Mouse (Mus musculus) spleen, adult 2 months (tissue): ENCODE results near the gene R3hdm2. TPM values are rescaled to one million over a fixed set of nuclear protein-coding genes. Genes with fewer than 3 reads are reported as not detected.

Experiments used
- DNase-seq, 2 experiments: peaks; one replicate each; pipeline versions ENCODE4 v3.0.0 to v3.0.0-alpha.2; 2012 to 2021; ENCODE audit warnings: low spot score in 2 of 2, low read depth in 1 of 2
- H3K27ac ChIP-seq: fragments of 200-500 bp; 2 replicates; pipeline ENCODE4 v1.5.1; 2012; ENCODE audit warnings: low read length, inconsistent platforms; ENCODE audit not compliant: insufficient read depth
- H3K27me3 ChIP-seq: fragments of 200-500 bp; 2 replicates; pipeline ENCODE4 v1.6.1; 2012; ENCODE audit warnings: mild to moderate bottlenecking, moderate library complexity, low read length, inconsistent platforms; ENCODE audit not compliant: control insufficient read depth, insufficient read depth
- H3K36me3 ChIP-seq: fragments of 200-500 bp; 2 replicates; pipeline ENCODE4 v1.6.1; 2012; ENCODE audit warnings: mild to moderate bottlenecking, low read length, inconsistent platforms; ENCODE audit not compliant: control insufficient read depth, insufficient read depth
- H3K4me1 ChIP-seq: fragments of 200-500 bp; 2 replicates; pipeline ENCODE4 v1.6.1; 2011; ENCODE audit warnings: inconsistent platforms; ENCODE audit not compliant: control insufficient read depth, insufficient read depth, insufficient read length
- H3K4me3 ChIP-seq: fragments of 200-500 bp; 2 replicates; pipeline ENCODE4 v1.5.1; 2011; ENCODE audit warnings: mild to moderate bottlenecking, inconsistent platforms; ENCODE audit not compliant: insufficient read depth, insufficient read length; ENCODE audit errors: extremely low read depth
- CTCF ChIP-seq: fragments of 200-500 bp; IDR thresholded peaks from 2 replicates; pipeline ENCODE4 v1.5.1; 2011; ENCODE audit warnings: mild to moderate bottlenecking, inconsistent platforms; ENCODE audit not compliant: insufficient read depth, insufficient read length, insufficient replicate concordance; ENCODE audit errors: extremely low read depth
- POLR2A ChIP-seq: fragments of 200-500 bp; IDR thresholded peaks from 2 replicates; pipeline ENCODE4 v1.6.1; 2011; ENCODE audit warnings: low read depth, low read length, inconsistent platforms
- WGBS: fragments of 180-500 bp; shearing (Covaris S2); methylation state at CpG from one replicate; pipeline ENCODE4 v1.1.7; 2018; 5-methylcytosine and 5-hydroxymethylcytosine counted together
- polyA plus RNA-seq: library from polyadenylated mRNA; depleted of rRNA; stranded (reverse); fragments of >200 nt; gene quantifications from 2 replicates; pipeline ENCODE4 v1.2.3, GENCODE M21; 2012

The R3hdm2 gene
- polyA plus RNA-seq, 1 experiment: 67.6 TPM

DNA sequence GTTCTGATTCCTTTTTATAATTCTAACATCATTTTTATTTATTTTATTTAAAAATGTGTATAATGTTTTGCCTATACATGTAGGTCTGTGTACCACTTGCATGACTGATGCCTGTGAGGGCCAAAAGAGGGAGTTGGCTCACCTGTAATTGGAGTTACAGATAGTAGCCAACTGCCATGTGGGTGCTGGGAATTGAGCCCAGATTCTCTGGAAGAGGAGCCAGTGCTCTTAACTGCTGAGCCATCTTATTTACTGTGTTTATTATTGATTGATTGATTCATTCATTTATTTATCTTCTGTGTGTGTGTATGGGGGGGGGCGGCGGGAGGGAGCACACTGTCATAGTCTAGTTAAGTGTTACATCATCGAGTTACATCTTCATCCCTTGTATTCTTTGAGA lies 24.6 kb downstream of the R3hdm2 start:
- no peak overlapping the region for H3K4me3 ChIP-seq
- no peaks in the 10 kb centered on the region for H3K27me3 ChIP-seq
- peaks cover 14% of the 10 kb centered on the region for H3K36me3 ChIP-seq
- no peak overlapping the region for H3K27ac ChIP-seq
- TF ChIP-seq POLR2A: no peak
- TF ChIP-seq CTCF: no peak
- no peak for DNase-seq
- H3K4me1 ChIP-seq: no peaks in the 10 kb centered on the region
- 98% methylated on average over 3 of the region's 3 CpGs for WGBS

GRCm38 (mm10) chr10:127407391-127407790 lies 27.3 kb downstream of the R3hdm2 start:
- no peaks in the 10 kb centered on the region for H3K4me1 ChIP-seq
- no peak for DNase-seq
- no peaks in the 10 kb centered on the region for H3K27me3 ChIP-seq
- H3K36me3 ChIP-seq: peaks cover 7% of the 10 kb centered on the region
- H3K4me3 ChIP-seq: no peak overlapping the region
- H3K27ac ChIP-seq: no peak overlapping the region
- 67% methylated on average over 4 of the region's 4 CpGs for WGBS
- TF ChIP-seq CTCF: no peak
- no peak for TF ChIP-seq POLR2A

DNA sequence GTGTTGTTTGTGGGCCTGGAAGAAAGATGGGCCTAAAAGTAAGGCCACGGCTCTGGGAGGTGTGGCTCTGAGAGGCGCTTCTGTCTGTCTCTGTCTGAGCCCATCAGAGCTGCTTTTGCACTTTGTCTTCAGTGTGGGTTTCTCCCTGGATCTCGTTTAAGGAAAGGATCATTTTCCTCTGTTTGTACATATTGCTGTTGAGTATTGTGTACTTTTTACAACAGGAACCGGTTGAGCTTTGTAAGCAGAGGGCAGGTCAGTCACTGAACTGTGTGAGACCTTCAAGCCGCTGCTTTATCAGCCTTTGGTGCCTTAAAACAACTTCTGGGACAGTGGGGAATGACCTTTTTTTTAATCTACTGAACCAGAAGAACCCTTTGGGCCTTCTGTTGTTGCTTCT lies 32.0 kb downstream of the R3hdm2 start:
- Histone ChIP-seq H3K4me3 (no peak overlapping the region), H3K4me1 (no peaks in the 10 kb centered on the region), H3K27me3 (no peaks in the 10 kb centered on the region), H3K27ac (no peak overlapping the region), H3K36me3 (peaks cover 6% of the 10 kb centered on the region)
- WGBS: 86% methylated on average over 5 of the region's 5 CpGs
- no peak for DNase-seq
- no peak for TF ChIP-seq CTCF
- no peak for TF ChIP-seq POLR2A

- WGBS: 85% methylated on average over 2 of the region's 2 CpGs
- no peak for DNase-seq
- TF ChIP-seq CTCF: no peak
- TF ChIP-seq POLR2A: no peak
- H3K4me3 ChIP-seq: no peak overlapping the region
- H3K36me3 ChIP-seq: peaks cover 8% of the 10 kb centered on the region
- no peak overlapping the region for H3K27ac ChIP-seq
- H3K4me1 ChIP-seq: no peaks in the 10 kb centered on the region
- H3K27me3 ChIP-seq: no peaks in the 10 kb centered on the region
Measured at GRCm38 (mm10) chr10:127412776-127413175, 32.6 kb downstream of the R3hdm2 start.

DNA sequence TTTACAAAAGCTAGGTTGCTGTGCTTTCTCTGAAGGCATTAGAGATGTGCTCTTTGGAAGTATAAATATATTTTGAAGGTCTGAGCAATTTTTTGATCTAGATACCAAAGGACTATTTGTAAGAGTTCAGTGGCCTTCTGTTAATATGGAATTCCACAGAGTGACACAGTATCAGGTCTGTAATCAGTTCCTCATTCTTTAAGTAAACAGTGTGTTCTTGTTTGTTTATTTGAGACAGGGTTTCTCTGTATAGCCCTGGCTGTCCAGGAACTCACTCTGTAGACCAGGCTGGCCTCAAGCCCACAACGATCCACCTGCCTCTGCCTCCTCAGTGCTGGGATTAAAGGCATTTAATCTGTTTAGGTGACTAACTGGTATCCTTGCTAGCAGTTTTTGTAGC lies 33.5 kb downstream of the R3hdm2 start:
- Histone ChIP-seq H3K36me3 (peaks cover 6% of the 10 kb centered on the region; the same call in 1 of the 2 replicates), H3K4me3 (no peak overlapping the region), H3K27me3 (no peaks in the 10 kb centered on the region), H3K4me1 (no peaks in the 10 kb centered on the region), H3K27ac (no peak overlapping the region)
- no peak for DNase-seq
- TF ChIP-seq POLR2A: no peak
- no peak for TF ChIP-seq CTCF
- whole genome bisulfite sequencing: 91% methylated on average over 1 of the region's 1 CpGs

DNA sequence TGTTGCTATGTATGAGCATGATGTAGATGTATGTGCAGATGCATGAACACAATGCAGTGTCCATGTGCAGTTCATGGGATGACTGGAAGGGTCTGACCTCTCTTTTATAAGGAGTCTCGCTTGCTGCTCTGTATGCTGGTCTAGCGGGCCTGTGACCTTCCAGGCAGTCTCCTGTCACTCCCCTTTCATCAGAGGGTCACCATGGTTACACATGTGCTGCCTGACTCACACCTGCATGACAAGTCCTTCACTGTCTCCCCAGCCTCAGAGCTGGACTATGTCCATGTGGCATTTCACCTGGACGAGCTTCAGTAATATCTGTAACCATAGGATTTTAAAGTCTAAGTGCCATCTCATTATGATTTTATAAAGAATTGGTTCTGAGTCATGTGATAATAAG lies 34.0 kb downstream of the R3hdm2 start:
- no peaks in the 10 kb centered on the region for H3K4me1 ChIP-seq
- TF ChIP-seq POLR2A: no peak
- WGBS: 92% methylated on average over 3 of the region's 3 CpGs
- DNase-seq: no peak
- H3K27ac ChIP-seq: no peak overlapping the region
- no peak overlapping the region for H3K4me3 ChIP-seq
- H3K36me3 ChIP-seq: peaks cover 6% of the 10 kb centered on the region; the same call in 1 of the 2 replicates
- no peaks in the 10 kb centered on the region for H3K27me3 ChIP-seq

DNA sequence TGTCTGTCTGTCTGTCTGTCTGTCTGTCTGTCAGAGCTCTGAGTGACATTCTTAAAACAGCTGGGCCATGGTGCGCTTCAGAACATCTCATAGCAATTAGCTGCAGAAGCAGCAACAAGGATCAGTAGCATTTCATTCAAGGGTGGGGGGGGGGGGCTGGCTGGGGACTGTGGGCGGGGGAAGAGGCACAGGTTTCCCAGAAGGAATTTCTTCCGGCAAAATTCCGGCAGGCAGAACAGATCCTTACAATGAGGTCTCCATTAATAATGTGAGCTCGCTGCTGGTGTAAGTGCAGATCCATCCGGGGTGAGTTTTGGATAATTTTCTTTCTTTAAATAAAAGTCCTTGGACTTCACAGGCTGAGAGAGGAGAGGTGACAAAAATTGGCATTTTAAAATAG lies 40.0 kb downstream of the R3hdm2 start:
- no peak overlapping the region for H3K4me3 ChIP-seq
- no peak overlapping the region for H3K27ac ChIP-seq
- no peaks in the 10 kb centered on the region for H3K27me3 ChIP-seq
- 0 out of 2 replicates have a peak, but pooled peaks cover 2% of the 10 kb centered on the region for H3K36me3 ChIP-seq
- DNase-seq: no peak
- peaks cover 2% of the 10 kb centered on the region; the same call in 1 of the 2 replicates for H3K4me1 ChIP-seq
- WGBS: 82% methylated on average over 6 of the region's 6 CpGs
- TF ChIP-seq POLR2A (no peak), CTCF (no peak)
